Mouse (Mus musculus): ENCODE data around the gene Tmprss15.

- TF ChIP-seq CTCF (IDR thresholded peaks at IDR 0.05; ENCODE audit: low read depth, low read length), result no peak
- no peak for TF ChIP-seq GATA1 (IDR thresholded peaks at IDR 0.05; ENCODE audit: borderline replicate concordance, low read length)
These were observed 133.5 kb downstream of the Tmprss15 start for GRCm38 (mm10) chr16:78957434-78957833.
